Mouse (Mus musculus) gastrocnemius, postnatal 25 days (tissue): Measurements from ENCODE around the gene Zfand4. TPM values are rescaled to one million over a fixed set of nuclear protein-coding genes. Genes with fewer than 3 reads are reported as not detected.

ENCODE experiments used
- DNase-seq: peaks from one replicate; pipeline ENCODE4 v3.0.0; 2022
- total RNA-seq, 2 experiments: library from RNA; stranded (reverse); gene quantifications; 1 replicate in 1 of 2; 2 replicates in 1 of 2; pipeline ENCODE4 v1.2.3; 2021

Zfand4 gene
- total RNA-seq, 2 experiments from 2014 or later: 0.51 to 1.1 TPM

- no peak for DNase-seq
Observed at GRCm38 (mm10) chr6:116374136-116374535, 110.1 kb downstream of the Zfand4 start.

- no peak for DNase-seq
Observed at GRCm38 (mm10) chr6:116374618-116375017, 110.6 kb downstream of the Zfand4 start.

GRCm38 (mm10) chr6:116378892-116379291, 114.9 kb downstream of the Zfand4 start:
- DNase-seq: no peak

Other genes starting within 250 kb of the Zfand4 start
- gene Tmcc1, start 70.7 kb upstream of the Zfand4 start, total RNA-seq: 10 to 100 TPM; 34.4 to 48.0 TPM
- 10 to 100 TPM; 20.6 to 21.7 TPM for gene Washc2, start 56.2 kb upstream of the Zfand4 start, total RNA-seq
- 10 to 100 TPM; 24.4 to 27.1 TPM for gene March8, start 73.8 kb downstream of the Zfand4 start, total RNA-seq
- 1 to 10 TPM; 1.1 to 1.3 TPM for gene Alox5, start 197.0 kb downstream of the Zfand4 start, total RNA-seq
- gene Olfr211, start 224.9 kb downstream of the Zfand4 start, total RNA-seq: not detected
- not detected for gene Olfr212, start 242.3 kb downstream of the Zfand4 start, total RNA-seq